In genomic region chr7:4619979-4620378, GRCm38 (mm10) we compare ENCODE assay signal across 7 mouse cellular contexts. TPM values are rescaled to one million over a fixed set of nuclear protein-coding genes. Genes with fewer than 3 reads are reported as not detected.
A peak's percentile ranks its signal among the peaks of the same experiment; 100 is the strongest.
DNase-seq lines count a peak whose midpoint lies in the region; ATAC-seq and TF ChIP-seq lines count a peak whose summit lies in the region.

No protein-coding gene starts in this region.

- H3K27ac ChIP-seq in midbrain, embryonic 10.5 days (replicated peaks): no peak overlapping the region
- H3K27ac ChIP-seq in midbrain, embryonic 16.5 days (ENCODE audit: low read length): no peak overlapping the region
- H3K27ac ChIP-seq in heart, adult 2 months: no peak overlapping the region

- H3K4me1 ChIP-seq in midbrain, embryonic 10.5 days: no peaks in the 10 kb centered on the region
- H3K4me1 ChIP-seq in midbrain, embryonic 16.5 days (ENCODE audit: control insufficient read depth, insufficient read depth, low read length): no peaks in the 10 kb centered on the region
- H3K4me1 ChIP-seq in heart, adult 2 months (ENCODE audit: control insufficient read depth, insufficient read depth, low read length): no peaks in the 10 kb centered on the region

- H3K4me2 ChIP-seq in midbrain, embryonic 16.5 days (ENCODE audit: low read length): no peak overlapping the region

- TF ChIP-seq POLR2A in heart, adult 2 months (IDR thresholded peaks at IDR 0.05; ENCODE audit: insufficient read depth, low read depth, low read length): no peak

- DNase-seq in midbrain, embryonic 10.5 days (ENCODE audit: low spot score): peak; percentile 25
- DNase-seq in ZHBTc4 (ENCODE audit: low read depth, low spot score): peak; percentile 82
- DNase-seq in naive thymus-derived CD4-positive, alpha-beta T cell, adult 2 months (ENCODE audit: low read depth): peak; percentile 56
- no peak for DNase-seq in gastrocnemius, adult 8-10 months (ENCODE audit: low spot score in 2 of 2)
- no peak for DNase-seq in heart, adult 2 months

- 32% methylated on average over 1 of the region's 1 CpGs for WGBS in midbrain, embryonic 10.5 days
- 35% methylated on average over 1 of the region's 1 CpGs for WGBS in midbrain, embryonic 16.5 days
- WGBS in heart, adult 2 months: 17% methylated on average over 1 of the region's 1 CpGs

- H3K4me3 ChIP-seq in midbrain, embryonic 10.5 days: no peak overlapping the region
- no peak overlapping the region for H3K4me3 ChIP-seq in midbrain, embryonic 16.5 days (ENCODE audit: low read depth, low read length)
- no peak overlapping the region for H3K4me3 ChIP-seq in heart, adult 2 months

- no peaks in the 10 kb centered on the region for H3K36me3 ChIP-seq in midbrain, embryonic 10.5 days
- no peaks in the 10 kb centered on the region for H3K36me3 ChIP-seq in midbrain, embryonic 16.5 days (ENCODE audit: control insufficient read depth, insufficient read depth, low read length)
- H3K36me3 ChIP-seq in heart, adult 2 months (ENCODE audit: control insufficient read depth, insufficient read depth, low read length): no peaks in the 10 kb centered on the region

- H3K79me2 ChIP-seq in heart, adult 2 months (replicated peaks; ENCODE audit: control insufficient read depth, insufficient read depth, low read length): no peaks in the 10 kb centered on the region

- intact Hi-C loops in heart, adult 2 months (cut with DNase I): loop anchor here (5.0 to 10.0 kb wide), 2 partner anchors 172 to 315 kb away; partner anchors contain the start of gene Rpl28

- ATAC-seq in midbrain, embryonic 16.5 days: no peak
- peak; percentile 34 to 58; a peak in 2 of 4 replicates for ATAC-seq in hematopoietic stem cell, adult 5-6 weeks (replicated peaks in 1 of 2; ENCODE audit: insufficient read depth in 1 of 2, low FRiP score in 2 of 2, low TSS enrichment in 1 of 2, low read depth in 1 of 2, poor library complexity in 2 of 2, severe bottlenecking in 2 of 2)

- no peak for TF ChIP-seq CTCF in heart, adult 2 months (IDR thresholded peaks at IDR 0.05)

- no peaks in the 10 kb centered on the region for H3K27me3 ChIP-seq in midbrain, embryonic 10.5 days (ENCODE audit: low read depth, poor library complexity, severe bottlenecking)
- H3K27me3 ChIP-seq in midbrain, embryonic 16.5 days (ENCODE audit: control insufficient read depth, insufficient read depth, low read depth, low read length): no peaks in the 10 kb centered on the region
- no peaks in the 10 kb centered on the region for H3K27me3 ChIP-seq in heart, adult 2 months (ENCODE audit: control insufficient read depth, insufficient read depth, low read length)

- no peak overlapping the region for H3K9ac ChIP-seq in midbrain, embryonic 16.5 days (ENCODE audit: low read depth, low read length)
- H3K9ac ChIP-seq in heart, adult 2 months (ENCODE audit: low read depth, low read length): no peak overlapping the region

- no peaks in the 10 kb centered on the region for H3K9me3 ChIP-seq in midbrain, embryonic 10.5 days (replicated peaks)
- no peaks in the 10 kb centered on the region for H3K9me3 ChIP-seq in midbrain, embryonic 16.5 days (replicated peaks; ENCODE audit: control insufficient read depth, low read length, poor library complexity, severe bottlenecking)

- no peak for TF ChIP-seq EP300 in heart, adult 2 months (IDR thresholded peaks at IDR 0.05; ENCODE audit: insufficient read depth, low read depth, low read length)

RNA-seq across cellular contexts. Expression of gene Tmem86b, which starts 11.2 kb away (rescaled TPM):
- polyA plus RNA-seq in midbrain, embryonic 10.5 days (2016; fragmentation: Nextera tagmentation; extraction: Ambion mirVana): 1.8 and 2.8 TPM in 2 replicates
- polyA plus RNA-seq in midbrain, embryonic 16.5 days (2015; fragmentation: Nextera tagmentation; extraction: Ambion mirVana): 2.1 and 2.4 TPM in 2 replicates
- 22.0 and 22.8 TPM in 2 replicates for total RNA-seq in hematopoietic stem cell, adult 5-6 weeks (2017)
- 1 to 10 TPM; 1.4 to 2.3 (median 2.0) TPM for total RNA-seq in gastrocnemius, adult 8-10 months (2022)
- total RNA-seq in heart, adult 2 months (2021): 1 to 10 TPM; 4.2 to 5.3 TPM
- polyA plus RNA-seq in heart, adult 2 months (2012; rRNA removed): 12.8 and 19.2 TPM in 2 replicates

RNA-seq across cellular contexts. Expression of gene Ptprh, which starts 16.1 kb away (rescaled TPM):
- not detected in 2 replicates for polyA plus RNA-seq in midbrain, embryonic 10.5 days (2016; fragmentation: Nextera tagmentation; extraction: Ambion mirVana)
- 0.68 and 1.4 TPM in 2 replicates for polyA plus RNA-seq in midbrain, embryonic 16.5 days (2015; fragmentation: Nextera tagmentation; extraction: Ambion mirVana)
- not detected in 2 replicates for total RNA-seq in hematopoietic stem cell, adult 5-6 weeks (2017)
- not detected for total RNA-seq in gastrocnemius, adult 8-10 months (2022)
- not detected for total RNA-seq in heart, adult 2 months (2021)
- 0.03 and 0.06 TPM in 2 replicates for polyA plus RNA-seq in heart, adult 2 months (2012; rRNA removed)

RNA-seq across cellular contexts. Expression of gene Ppp6r1, which starts 38.8 kb away (rescaled TPM):
- 9.2 and 9.8 TPM in 2 replicates for polyA plus RNA-seq in midbrain, embryonic 10.5 days (2016; fragmentation: Nextera tagmentation; extraction: Ambion mirVana)
- 5.6 and 6.8 TPM in 2 replicates for polyA plus RNA-seq in midbrain, embryonic 16.5 days (2015; fragmentation: Nextera tagmentation; extraction: Ambion mirVana)
- total RNA-seq in hematopoietic stem cell, adult 5-6 weeks (2017): 155 and 186 TPM in 2 replicates
- 10 to 100 TPM; 48.2 to 53.4 (median 49.4) TPM for total RNA-seq in gastrocnemius, adult 8-10 months (2022)
- 10 to 100 TPM; 67.6 to 71.9 TPM for total RNA-seq in heart, adult 2 months (2021)
- polyA plus RNA-seq in heart, adult 2 months (2012; rRNA removed): 67.1 and 89.9 TPM in 2 replicates

Comparison
In these comparisons a context has a peak if more than half of its experiments do, and no peak if none do; other contexts are left out.
1. DNase-seq: peak in midbrain, embryonic 10.5 days (single experiment), ZHBTc4 (single experiment) and naive thymus-derived CD4-positive, alpha-beta T cell, adult 2 months (single experiment); none in gastrocnemius, adult 8-10 months (0 of 2) and heart, adult 2 months (0 of 2).